Mouse (Mus musculus) layer of hippocampus, postnatal 10 days (tissue): ENCODE measurements around the gene Snx11. TPM values are rescaled to one million over a fixed set of nuclear protein-coding genes. Genes with fewer than 3 reads are reported as not detected.

Experiments
- total RNA-seq, 2 experiments: library from RNA; stranded (reverse); gene quantifications; 2 replicates each; pipeline ENCODE4 v1.2.3; 2021

Gene Snx11
- total RNA-seq, 2 experiments from 2014 or later: 43.1 to 49.0 TPM

Other genes with a start within 250 kb of the Snx11 start
- gene Cbx1, start 11.6 kb upstream of the Snx11 start, total RNA-seq: 10 to 100 TPM; 56.3 to 61.8 TPM
- gene Nfe2l1, start 52.4 kb upstream of the Snx11 start, total RNA-seq: 100 to 1,000 TPM; 183 to 193 TPM
- gene Copz2, start 72.3 kb upstream of the Snx11 start, total RNA-seq: 1 to 10 TPM; 4.2 to 5.6 TPM
- 10 to 100 TPM; 53.4 to 59.6 TPM for gene Cdk5rap3, start 138.9 kb upstream of the Snx11 start, total RNA-seq
- gene Prr15l, start 150.5 kb upstream of the Snx11 start, total RNA-seq: not detected
- 10 to 100 TPM; 28.0 to 28.8 TPM for gene Pnpo, start 166.4 kb upstream of the Snx11 start, total RNA-seq
- 10 to 100 TPM; 11.5 to 12.0 TPM for gene Sp2, start 205.4 kb upstream of the Snx11 start, total RNA-seq
- 1 to 10 TPM; 1.4 TPM for gene Sp6, start 235.8 kb upstream of the Snx11 start, total RNA-seq